Comparison of ENCODE assay signal across 12 mouse cellular contexts in the genomic region with DNA sequence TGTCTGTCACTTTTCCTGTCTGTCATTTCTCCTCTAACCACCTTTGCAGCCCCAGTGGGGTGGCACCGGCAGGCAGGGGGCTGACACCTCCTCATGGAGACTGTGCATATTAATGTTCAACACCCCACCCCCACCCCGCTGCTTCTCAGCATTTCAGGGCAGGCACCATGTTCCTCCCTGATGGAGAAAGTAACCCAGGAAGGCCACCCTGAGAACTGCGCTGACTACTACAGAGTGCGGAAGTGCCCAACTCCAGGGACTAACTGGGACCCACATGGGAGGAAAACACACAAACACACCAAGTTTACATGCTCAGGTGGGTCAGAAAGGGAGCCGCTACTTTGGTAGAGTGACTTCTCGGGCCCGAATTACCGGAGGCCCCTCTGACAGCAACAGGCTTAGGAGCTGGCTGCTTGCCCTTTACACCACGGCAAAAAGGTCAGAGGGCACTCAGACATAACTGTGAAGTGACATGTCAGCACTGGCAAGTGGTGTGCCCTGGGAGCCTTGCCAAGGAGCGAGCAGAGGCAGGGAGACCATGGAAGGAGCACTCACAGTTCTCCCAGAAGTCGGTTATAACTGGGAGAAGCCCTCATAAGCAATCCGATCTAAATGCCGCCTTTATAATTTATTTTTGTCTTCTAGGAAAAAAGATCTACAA. TPM values are rescaled to one million over a fixed set of nuclear protein-coding genes. Genes with fewer than 3 reads are reported as not detected.
DNase-seq lines count a peak whose midpoint lies in the region; ATAC-seq and TF ChIP-seq lines count a peak whose summit lies in the region.
"Had no signal": no experiment of that assay in that cellular context is flagged by ENCODE, and none has a peak within 500 bp of the region (broad histone marks: within the 10 kb centered on the region; RNA-seq: fewer than 3 reads in every experiment).

No protein-coding gene starts in this region.

- H3K27ac ChIP-seq in heart, adult 2 months: no peak overlapping the region; the same call in 1 of the 2 replicates
- H3K27ac ChIP-seq: hindbrain, embryonic 12.5 days; limb, embryonic 15.5 days had no signal

- intact Hi-C loops in heart, postnatal 25 days (cut with DNase I): no loop called here
- intact Hi-C loops in heart, adult 2 months (cut with DNase I): no loop called here

- no peak overlapping the region for H3K4me3 ChIP-seq in heart, adult 2 months
- H3K4me3 ChIP-seq: hindbrain, embryonic 12.5 days; limb, embryonic 15.5 days; stomach, embryonic 15.5 days had no signal

- no peak for TF ChIP-seq POLR2A in heart, adult 2 months (IDR thresholded peaks at IDR 0.05; ENCODE audit: insufficient read depth, low read depth, low read length)

- H3K4me1 ChIP-seq in heart, adult 2 months (ENCODE audit: control insufficient read depth, insufficient read depth, low read length): peaks cover 3% of the 10 kb centered on the region

- DNase-seq in heart, adult 11 months: peak; percentile 95
- DNase-seq in heart, postnatal 25 days (ENCODE audit: low spot score): no peak
- DNase-seq in adrenal gland, adult 18-20 months (ENCODE audit: low spot score in 2 of 2): peak; percentile 51 to 56
- DNase-seq in heart, adult 2 months: peak; percentile 58 to 71
- peak; percentile 84 to 90 for DNase-seq in kidney, postnatal 36 days
- no peak for DNase-seq in T-cell, adult 2 months (ENCODE audit: low spot score)
- no peak for DNase-seq in MN1 (ENCODE audit: low spot score)

- no peaks in the 10 kb centered on the region for H3K36me3 ChIP-seq in heart, adult 2 months (ENCODE audit: control insufficient read depth, insufficient read depth, low read length)
- H3K36me3 ChIP-seq: hindbrain, embryonic 12.5 days; stomach, embryonic 15.5 days had no signal

- 45% methylated on average over 13 of the region's 13 CpGs for WGBS in heart, adult 2 months

- H3K27me3 ChIP-seq in heart, adult 2 months (ENCODE audit: control insufficient read depth, insufficient read depth, low read length): no peaks in the 10 kb centered on the region
- H3K27me3 ChIP-seq: limb, embryonic 15.5 days; stomach, embryonic 15.5 days had no signal

- TF ChIP-seq EP300 in heart, adult 2 months (IDR thresholded peaks at IDR 0.05; ENCODE audit: insufficient read depth, low read depth, low read length): 0 out of 2 replicates have a peak, but pooled peaks have one; percentile 24

- H3K79me2 ChIP-seq in heart, adult 2 months (replicated peaks; ENCODE audit: control insufficient read depth, insufficient read depth, low read length): no peaks in the 10 kb centered on the region

- no peak overlapping the region for H3K9ac ChIP-seq in heart, adult 2 months (ENCODE audit: low read depth, low read length)
- H3K9ac ChIP-seq: hindbrain, embryonic 12.5 days; limb, embryonic 15.5 days; stomach, embryonic 15.5 days had no signal

- ATAC-seq in monocyte, adult 5-6 weeks (replicated peaks; ENCODE audit: insufficient number of reproducible peaks, low FRiP score, low TSS enrichment, poor library complexity, severe bottlenecking): no peak
- ATAC-seq: CD4-positive, CD25-positive, alpha-beta regulatory T cell, adult 4 months had no signal

- TF ChIP-seq CTCF in heart, adult 2 months (IDR thresholded peaks at IDR 0.05): no peak

RNA-seq across cellular contexts. Expression of gene Smyd2, which starts 11.3 kb away (rescaled TPM):
- 100 to 1,000 TPM; 105 to 109 TPM for total RNA-seq in heart, postnatal 25 days (2021)
- total RNA-seq in adrenal gland, adult 18-20 months (2021): 10 to 100 TPM; 64.6 to 80.0 TPM
- 10 to 100 TPM; 81.5 to 99.2 TPM for total RNA-seq in heart, adult 2 months (2021)
- 117 and 142 TPM in 2 replicates for polyA plus RNA-seq in heart, adult 2 months (2012; rRNA removed)
- 0.76 to 3.5 TPM (median 0.96 TPM) in 3 replicates for total RNA-seq in monocyte, adult 5-6 weeks (2017)

Comparison
In these comparisons a context has a peak if more than half of its experiments do, and no peak if none do; other contexts are left out.
1. DNase-seq: peak in heart, adult 11 months (single experiment), adrenal gland, adult 18-20 months (2 of 2), heart, adult 2 months (2 of 2) and kidney, postnatal 36 days (2 of 2); none in heart, postnatal 25 days (single experiment), T-cell, adult 2 months (single experiment) and MN1 (single experiment).
2. RNA of gene Smyd2, which starts 11.3 kb away (total RNA-seq): 105 to 109 TPM in heart, postnatal 25 days, 81.5 to 99.2 TPM in heart, adult 2 months and 64.6 to 80.0 TPM in adrenal gland, adult 18-20 months; 0.76 to 3.5 TPM in monocyte, adult 5-6 weeks; every median in the first group is over 10 times any median in the second.